Mouse (Mus musculus) liver, adult (tissue): ENCODE measurements at regions not wholly inside any gene's neighbourhood (a gene's known extent, or its start where the extent isn't known, plus 50 kb on each side); places are given as distances from the start of the nearest gene placed in this dataset.

ENCODE experiments used
- GATA4 ChIP-seq: IDR thresholded peaks from 2 replicates; pipeline ENCODE4 v1.6.1; 2014; ENCODE audit warnings: mild to moderate bottlenecking, low read length; ENCODE audit not compliant: insufficient replicate concordance

- no peak for TF ChIP-seq GATA4
Observed at GRCm38 (mm10) chr1:76880783-76881145, 634.1 kb downstream of the Epha4 start.

- TF ChIP-seq GATA4 = no peak
Observed at GRCm38 (mm10) chr1:76896152-76896864, 618.6 kb downstream of the Epha4 start.

- TF ChIP-seq GATA4 = no peak
Observed at GRCm38 (mm10) chr1:76897431-76897830, 617.5 kb downstream of the Epha4 start.

- TF ChIP-seq GATA4 = no peak
Observed at GRCm38 (mm10) chr1:76911472-76911871, 603.4 kb downstream of the Epha4 start.

GRCm38 (mm10) chr1:76919541-76919940, 595.3 kb downstream of the Epha4 start:
- TF ChIP-seq GATA4 = peak; percentile 63; the same call in 1 of the 2 replicates

GRCm38 (mm10) chr1:76920634-76921033, 594.3 kb downstream of the Epha4 start:
- no peak for TF ChIP-seq GATA4

- TF ChIP-seq GATA4 = no peak
Observed at GRCm38 (mm10) chr1:76927041-76927440, 587.8 kb downstream of the Epha4 start.

GRCm38 (mm10) chr1:76928035-76928434, 586.9 kb downstream of the Epha4 start:
- no peak for TF ChIP-seq GATA4

GRCm38 (mm10) chr1:76933460-76933859, 581.4 kb downstream of the Epha4 start:
- TF ChIP-seq GATA4 = no peak

- TF ChIP-seq GATA4 = no peak
Observed at GRCm38 (mm10) chr1:76942730-76943129, 572.2 kb downstream of the Epha4 start.

- TF ChIP-seq GATA4 = no peak
Observed at GRCm38 (mm10) chr1:76944046-76944445, 570.8 kb downstream of the Epha4 start.

GRCm38 (mm10) chr1:76955031-76955430, 559.9 kb downstream of the Epha4 start:
- no peak for TF ChIP-seq GATA4

- TF ChIP-seq GATA4 = no peak
Observed at GRCm38 (mm10) chr1:76957411-76957810, 557.5 kb downstream of the Epha4 start.

- TF ChIP-seq GATA4 = no peak
Observed at GRCm38 (mm10) chr1:76958706-76959105, 556.2 kb downstream of the Epha4 start.

- no peak for TF ChIP-seq GATA4
Observed at GRCm38 (mm10) chr1:76972454-76972853, 542.4 kb downstream of the Epha4 start.

- TF ChIP-seq GATA4 = no peak
Observed at GRCm38 (mm10) chr1:76975077-76975945, 539.6 kb downstream of the Epha4 start.
